Mouse (Mus musculus) hindbrain, embryonic 11.5 days (tissue): ENCODE data around the gene Nup133. TPM values are rescaled to one million over a fixed set of nuclear protein-coding genes. Genes with fewer than 3 reads are reported as not detected.

Experiments
- ATAC-seq: fragments of 200-750 bp; cut with Nextera tagmentation; 2 replicates; pipeline ENCODE4 v1.8.0; 2017; ENCODE audit warnings: mild to moderate bottlenecking, moderate TSS enrichment, moderate library complexity; ENCODE audit not compliant: low FRiP score
- DNase-seq: peaks from one replicate; pipeline ENCODE4 v3.0.0-alpha.2; 2015; ENCODE audit warnings: low spot score
- H3K27ac ChIP-seq: fragments of 300-500 bp; sonication (generic); 2 replicates; pipeline ENCODE4 v1.5.1; 2014; ENCODE audit warnings: mild to moderate bottlenecking, low read depth, low read length
- H3K27me3 ChIP-seq: fragments of 300-500 bp; sonication (generic); 2 replicates; pipeline ENCODE4 v1.6.1; 2014; ENCODE audit warnings: mild to moderate bottlenecking, low read length, moderate library complexity, mixed read lengths; ENCODE audit not compliant: control insufficient read depth, insufficient read depth
- H3K36me3 ChIP-seq: fragments of 300-500 bp; sonication (generic); 2 replicates; pipeline ENCODE4 v1.6.1; 2014; ENCODE audit warnings: mild to moderate bottlenecking, low read length, moderate library complexity, mixed read lengths; ENCODE audit not compliant: control insufficient read depth, insufficient read depth
- H3K4me1 ChIP-seq: fragments of 300-500 bp; sonication (generic); replicated peaks from 2 replicates; pipeline ENCODE4 v1.6.1; 2014; ENCODE audit warnings: low read length, mixed read lengths; ENCODE audit not compliant: control insufficient read depth, insufficient read depth
- H3K4me2 ChIP-seq: fragments of 300-500 bp; sonication (generic); replicated peaks from 2 replicates; pipeline ENCODE4 v1.6.1; 2014; ENCODE audit warnings: mild to moderate bottlenecking, low read depth, low read length
- H3K4me3 ChIP-seq: fragments of 300-500 bp; sonication (generic); 2 replicates; pipeline ENCODE4 v1.5.1; 2014; ENCODE audit warnings: low read depth, low read length
- H3K9ac ChIP-seq: fragments of 300-500 bp; sonication (generic); 2 replicates; pipeline ENCODE4 v1.6.1; 2014; ENCODE audit warnings: low read depth, low read length
- H3K9me3 ChIP-seq: fragments of 300-500 bp; sonication (generic); 2 replicates; pipeline ENCODE4 v1.6.1; 2016; ENCODE audit warnings: low read length; ENCODE audit not compliant: control insufficient read depth
- WGBS: fragments of 180-500 bp; shearing (Covaris S2); extraction: QIAGEN DNeasy Blood & Tissue Kit; methylation state at CpG from one replicate; pipeline ENCODE4 v1.1.7; 2014; 5-methylcytosine and 5-hydroxymethylcytosine counted together
- polyA plus RNA-seq: library from polyadenylated mRNA; unstranded; fragments of >200 nt; fragmentation: Nextera tagmentation; extraction: Ambion mirVana; gene quantifications from 2 replicates; pipeline ENCODE4 v1.2.1, GENCODE M21; 2014

The Nup133 gene
- polyA plus RNA-seq, 1 experiment from 2014 or later: 52.3 TPM

- no peak for ATAC-seq
- Histone ChIP-seq H3K36me3 (no peaks in the 10 kb centered on the region), H3K4me2 (no peak overlapping the region), H3K4me1 (peaks cover 3% of the 10 kb centered on the region; the same call in 1 of the 2 replicates), H3K27ac (no peak overlapping the region), H3K9ac (no peak overlapping the region), H3K27me3 (peaks cover 42% of the 10 kb centered on the region), H3K9me3 (no peaks in the 10 kb centered on the region), H3K4me3 (no peak overlapping the region)
- no peak for DNase-seq
- 64% methylated on average over 14 of the region's 14 CpGs for WGBS
Observed at GRCm38 (mm10) chr8:123896366-123896761, 52.7 kb downstream of the Nup133 start.

- Histone ChIP-seq H3K9ac (no peak overlapping the region), H3K4me1 (peaks cover 3% of the 10 kb centered on the region; the same call in 1 of the 2 replicates), H3K36me3 (no peaks in the 10 kb centered on the region), H3K27me3 (peaks cover 48% of the 10 kb centered on the region), H3K4me3 (no peak overlapping the region), H3K27ac (no peak overlapping the region), H3K4me2 (no peak overlapping the region), H3K9me3 (no peaks in the 10 kb centered on the region)
- ATAC-seq (no peak), DNase-seq (no peak)
- 71% methylated on average over 9 of the region's 9 CpGs for WGBS
Observed at GRCm38 (mm10) chr8:123895680-123896365, 53.2 kb downstream of the Nup133 start.

- no peak for ATAC-seq
Observed at GRCm38 (mm10) chr8:123895230-123895629, 53.8 kb downstream of the Nup133 start.

GRCm38 (mm10) chr8:123894502-123895097 is 54.5 kb downstream of the Nup133 start, which contains the start of gene Acta1:
TSS of gene Acta1 (minus strand) at chr8:123894751.
- DNase-seq: no peak
- H3K27ac ChIP-seq: no peak within 1 kb of the TSS
- no peak within 1 kb of the TSS for H3K9ac ChIP-seq
- H3K4me3 ChIP-seq: no peak within 1 kb of the TSS
- peaks cover 55% of the 10 kb centered on the region for H3K27me3 ChIP-seq
- peaks cover 3% of the 10 kb centered on the region; the same call in 1 of the 2 replicates for H3K4me1 ChIP-seq
- ATAC-seq: no peak
- no peaks in the 10 kb centered on the region for H3K9me3 ChIP-seq
- WGBS: 21% methylated on average over 14 of the region's 15 CpGs
- H3K36me3 ChIP-seq: no peaks in the 10 kb centered on the region
- no peak within 1 kb of the TSS for H3K4me2 ChIP-seq

More at GRCm38 (mm10) chr8:123895230-123895629, 53.8 kb downstream of the Nup133 start:
- DNase-seq: no peak
- 72% methylated on average over 4 of the region's 4 CpGs for WGBS
- H3K4me2 ChIP-seq: no peak overlapping the region
- peaks cover 53% of the 10 kb centered on the region for H3K27me3 ChIP-seq
- no peak overlapping the region for H3K4me3 ChIP-seq
- peaks cover 3% of the 10 kb centered on the region; the same call in 1 of the 2 replicates for H3K4me1 ChIP-seq
- H3K27ac ChIP-seq: no peak overlapping the region
- no peaks in the 10 kb centered on the region for H3K36me3 ChIP-seq
- no peaks in the 10 kb centered on the region for H3K9me3 ChIP-seq
- H3K9ac ChIP-seq: no peak overlapping the region

GRCm38 (mm10) chr8:123893413-123893812 is 55.7 kb downstream of the Nup133 start:
- 77% methylated on average over 11 of the region's 11 CpGs for WGBS
- H3K4me2 ChIP-seq: no peak overlapping the region
- peaks cover 3% of the 10 kb centered on the region; the same call in 1 of the 2 replicates for H3K4me1 ChIP-seq
- no peaks in the 10 kb centered on the region for H3K36me3 ChIP-seq
- H3K27me3 ChIP-seq: peaks cover 55% of the 10 kb centered on the region
- H3K27ac ChIP-seq: no peak overlapping the region
- no peak overlapping the region for H3K9ac ChIP-seq
- no peak for ATAC-seq
- H3K4me3 ChIP-seq: no peak overlapping the region
- no peak for DNase-seq
- H3K9me3 ChIP-seq: no peaks in the 10 kb centered on the region

- Histone ChIP-seq H3K36me3 (no peaks in the 10 kb centered on the region), H3K9ac (peak overlapping the region; percentile 28; the same call in 1 of the 2 replicates), H3K4me1 (peaks cover 3% of the 10 kb centered on the region; the same call in 1 of the 2 replicates), H3K9me3 (no peaks in the 10 kb centered on the region), H3K4me3 (peak overlapping the region; percentile 36), H3K4me2 (peak overlapping the region; percentile 61), H3K27me3 (peaks cover 55% of the 10 kb centered on the region), H3K27ac (no peak overlapping the region)
- peak; percentile 25; the same call in 1 of the 2 replicates for ATAC-seq
- 12% methylated on average over 30 of the region's 30 CpGs for WGBS
- DNase-seq: peak; percentile 32
Observed at GRCm38 (mm10) chr8:123892586-123893155, 56.4 kb downstream of the Nup133 start.

- peak; percentile 50 for DNase-seq
- Histone ChIP-seq H3K4me3 (peak overlapping the region; percentile 36), H3K9ac (peak overlapping the region; percentile 43; the same call in 1 of the 2 replicates), H3K4me1 (peaks cover 3% of the 10 kb centered on the region; the same call in 1 of the 2 replicates), H3K36me3 (no peaks in the 10 kb centered on the region), H3K4me2 (peak overlapping the region; percentile 61), H3K9me3 (no peaks in the 10 kb centered on the region), H3K27ac (no peak overlapping the region), H3K27me3 (peaks cover 55% of the 10 kb centered on the region)
- ATAC-seq: no peak; the same call in 1 of the 2 replicates
- WGBS: under 1% methylated on average over 49 of the region's 49 CpGs
Observed at GRCm38 (mm10) chr8:123891883-123892585, 57.0 kb downstream of the Nup133 start.

GRCm38 (mm10) chr8:123891271-123891670 is 57.8 kb downstream of the Nup133 start:
- Histone ChIP-seq H3K9ac (no peak overlapping the region), H3K4me1 (peaks cover 3% of the 10 kb centered on the region; the same call in 1 of the 2 replicates), H3K27ac (no peak overlapping the region), H3K4me3 (peak overlapping the region; percentile 36), H3K9me3 (no peaks in the 10 kb centered on the region), H3K4me2 (peak overlapping the region; percentile 61), H3K27me3 (peaks cover 55% of the 10 kb centered on the region), H3K36me3 (no peaks in the 10 kb centered on the region)
- ATAC-seq (no peak), DNase-seq (peak; percentile 74)
- under 1% methylated on average over 11 of the region's 11 CpGs for WGBS
